Mouse (Mus musculus) liver, embryonic 15.5 days (tissue): ENCODE results near the gene Ryk. TPM values are rescaled to one million over a fixed set of nuclear protein-coding genes. Genes with fewer than 3 reads are reported as not detected.

Source experiments
- ATAC-seq: fragments of 200-750 bp; cut with Nextera tagmentation; 2 replicates; pipeline ENCODE4 v1.8.0; 2017; ENCODE audit warnings: moderate number of reproducible peaks, mild to moderate bottlenecking, moderate library complexity; ENCODE audit not compliant: insufficient read depth
- H3K27ac ChIP-seq: fragments of 300-500 bp; sonication (generic); replicated peaks from 2 replicates; pipeline ENCODE4 v1.5.1; 2015; ENCODE audit warnings: mild to moderate bottlenecking, inconsistent platforms
- H3K27me3 ChIP-seq: fragments of 300-500 bp; sonication (generic); 2 replicates; pipeline ENCODE4 v1.6.1; 2015; ENCODE audit warnings: mild to moderate bottlenecking, inconsistent platforms
- H3K36me3 ChIP-seq: fragments of 300-500 bp; sonication (generic); replicated peaks from 2 replicates; pipeline ENCODE4 v1.6.1; 2015; ENCODE audit warnings: moderate library complexity, mild to moderate bottlenecking, inconsistent platforms
- H3K4me1 ChIP-seq: fragments of 300-500 bp; sonication (generic); replicated peaks from 2 replicates; pipeline ENCODE4 v1.6.1; 2015; ENCODE audit warnings: inconsistent platforms
- H3K4me2 ChIP-seq: fragments of 300-500 bp; sonication (generic); 2 replicates; pipeline ENCODE4 v1.6.1; 2015; ENCODE audit warnings: moderate library complexity, mild to moderate bottlenecking, inconsistent platforms
- H3K4me3 ChIP-seq: fragments of 300-500 bp; sonication (generic); replicated peaks from 2 replicates; pipeline ENCODE4 v1.5.1; 2015; ENCODE audit warnings: mild to moderate bottlenecking, inconsistent platforms
- H3K9ac ChIP-seq: fragments of 300-500 bp; sonication (generic); 2 replicates; pipeline ENCODE4 v1.6.1; 2015; ENCODE audit warnings: moderate library complexity, mild to moderate bottlenecking, inconsistent platforms
- H3K9me3 ChIP-seq: fragments of 300-500 bp; sonication (generic); replicated peaks from 2 replicates; pipeline ENCODE4 v1.6.1; 2016; ENCODE audit warnings: inconsistent platforms
- WGBS: fragments of 180-500 bp; shearing (Covaris S2); methylation state at CpG from one replicate; pipeline ENCODE4 v1.1.7; 2015; ENCODE audit warnings: mixed read lengths; ENCODE audit not compliant: insufficient replicate concordance; 5-methylcytosine and 5-hydroxymethylcytosine counted together
- polyA plus RNA-seq: library from polyadenylated mRNA; unstranded; fragments of >200 nt; fragmentation: Nextera tagmentation; extraction: Ambion mirVana; gene quantifications from 2 replicates; pipeline ENCODE4 v1.2.1, GENCODE M21; 2015

The Ryk gene
- 3.8 and 4.9 TPM in 2 replicates for polyA plus RNA-seq

GRCm38 (mm10) chr9:102834742-102835591, at the start of gene Ryk:
TSS of gene Ryk (plus strand) at chr9:102834917.
- peak within 1 kb of the TSS; percentile 77 for H3K4me3 ChIP-seq
- H3K27me3 ChIP-seq, result peaks cover 17% of the 10 kb centered on the region
- WGBS, result under 1% methylated on average over 104 of the region's 119 CpGs
- no peaks in the 10 kb centered on the region for H3K36me3 ChIP-seq
- H3K27ac ChIP-seq, result peak within 1 kb of the TSS; percentile 59
- H3K4me1 ChIP-seq, result peaks cover 30% of the 10 kb centered on the region
- no peaks in the 10 kb centered on the region for H3K9me3 ChIP-seq
- peak within 1 kb of the TSS; percentile 81 for H3K4me2 ChIP-seq
- peak within 1 kb of the TSS; percentile 70 for H3K9ac ChIP-seq
- peak; percentile 87 for ATAC-seq

GRCm38 (mm10) chr9:102789491-102789890, 45.2 kb upstream of the Ryk start:
- ATAC-seq, result no peak
- no peaks in the 10 kb centered on the region for H3K9me3 ChIP-seq
- H3K4me3 ChIP-seq, result no peak overlapping the region

GRCm38 (mm10) chr9:102791845-102792244, 42.9 kb upstream of the Ryk start:
- WGBS, result 15% methylated on average over 9 of the region's 9 CpGs
- Histone ChIP-seq H3K27me3 (peaks cover 31% of the 10 kb centered on the region), H3K36me3 (no peaks in the 10 kb centered on the region), H3K4me3 (no peak overlapping the region), H3K27ac (no peak overlapping the region), H3K4me1 (0 out of 2 replicates have a peak, but pooled peaks cover 3% of the 10 kb centered on the region), H3K4me2 (peak overlapping the region; percentile 29; the same call in 1 of the 2 replicates), H3K9me3 (no peaks in the 10 kb centered on the region), H3K9ac (no peak overlapping the region)
- ATAC-seq, result no peak

More at GRCm38 (mm10) chr9:102789491-102789890, 45.2 kb upstream of the Ryk start:
- Histone ChIP-seq H3K9ac (no peak overlapping the region), H3K27me3 (peaks cover 30% of the 10 kb centered on the region), H3K27ac (no peak overlapping the region), H3K36me3 (no peaks in the 10 kb centered on the region), H3K4me2 (no peak overlapping the region), H3K4me1 (0 out of 2 replicates have a peak, but pooled peaks cover 3% of the 10 kb centered on the region)
- WGBS, result 42% methylated on average over 3 of the region's 3 CpGs

- Histone ChIP-seq H3K27ac (no peak overlapping the region), H3K4me3 (no peak overlapping the region), H3K36me3 (no peaks in the 10 kb centered on the region), H3K4me1 (0 out of 2 replicates have a peak, but pooled peaks cover 3% of the 10 kb centered on the region), H3K9me3 (no peaks in the 10 kb centered on the region), H3K4me2 (no peak overlapping the region), H3K9ac (no peak overlapping the region), H3K27me3 (peaks cover 35% of the 10 kb centered on the region)
- ATAC-seq, result no peak
- WGBS, result 59% methylated on average over 13 of the region's 15 CpGs
Measured at GRCm38 (mm10) chr9:102792836-102793235, 41.9 kb upstream of the Ryk start.

- Histone ChIP-seq H3K27me3 (peaks cover 37% of the 10 kb centered on the region), H3K4me1 (0 out of 2 replicates have a peak, but pooled peaks cover 3% of the 10 kb centered on the region), H3K27ac (no peak overlapping the region), H3K9me3 (no peaks in the 10 kb centered on the region), H3K4me2 (no peak overlapping the region), H3K4me3 (no peak overlapping the region), H3K36me3 (no peaks in the 10 kb centered on the region), H3K9ac (no peak overlapping the region)
- ATAC-seq, result no peak
- 35% methylated on average over 12 of the region's 12 CpGs for WGBS
Measured at GRCm38 (mm10) chr9:102793286-102793809, 41.4 kb upstream of the Ryk start.

GRCm38 (mm10) chr9:102798406-102798805, 36.3 kb upstream of the Ryk start:
- Histone ChIP-seq H3K27ac (no peak overlapping the region), H3K4me2 (no peak overlapping the region), H3K4me1 (no peaks in the 10 kb centered on the region), H3K9ac (no peak overlapping the region), H3K4me3 (no peak overlapping the region), H3K36me3 (no peaks in the 10 kb centered on the region), H3K9me3 (no peaks in the 10 kb centered on the region), H3K27me3 (peaks cover 20% of the 10 kb centered on the region)
- 64% methylated on average over 4 of the region's 4 CpGs for WGBS
- no peak for ATAC-seq

GRCm38 (mm10) chr9:102806056-102806573, 28.6 kb upstream of the Ryk start:
- no peaks in the 10 kb centered on the region for H3K4me1 ChIP-seq
- H3K4me3 ChIP-seq, result no peak overlapping the region
- H3K9ac ChIP-seq, result no peak overlapping the region
- WGBS, result 60% methylated on average over 10 of the region's 10 CpGs
- no peaks in the 10 kb centered on the region for H3K9me3 ChIP-seq
- no peaks in the 10 kb centered on the region for H3K36me3 ChIP-seq
- no peak overlapping the region for H3K4me2 ChIP-seq
- no peak for ATAC-seq
- no peaks in the 10 kb centered on the region; the same call in 1 of the 2 replicates for H3K27me3 ChIP-seq
- no peak overlapping the region for H3K27ac ChIP-seq

- WGBS, result 46% methylated on average over 5 of the region's 5 CpGs
- no peak overlapping the region for H3K27ac ChIP-seq
Measured at GRCm38 (mm10) chr9:102811192-102811591, 23.5 kb upstream of the Ryk start.

GRCm38 (mm10) chr9:102818228-102818627, 16.5 kb upstream of the Ryk start:
- H3K9me3 ChIP-seq, result no peaks in the 10 kb centered on the region
- no peaks in the 10 kb centered on the region for H3K27me3 ChIP-seq
- no peaks in the 10 kb centered on the region for H3K36me3 ChIP-seq
- no peak overlapping the region for H3K9ac ChIP-seq
- H3K27ac ChIP-seq, result no peak overlapping the region
- no peak overlapping the region for H3K4me3 ChIP-seq
- H3K4me1 ChIP-seq, result no peaks in the 10 kb centered on the region
- no peak overlapping the region for H3K4me2 ChIP-seq
- ATAC-seq, result no peak

More at GRCm38 (mm10) chr9:102811192-102811591, 23.5 kb upstream of the Ryk start:
- Histone ChIP-seq H3K9me3 (no peaks in the 10 kb centered on the region), H3K4me2 (no peak overlapping the region), H3K27me3 (no peaks in the 10 kb centered on the region; the same call in 1 of the 2 replicates), H3K36me3 (no peaks in the 10 kb centered on the region), H3K9ac (no peak overlapping the region), H3K4me1 (no peaks in the 10 kb centered on the region), H3K4me3 (no peak overlapping the region)
- ATAC-seq, result no peak

- peaks cover 7% of the 10 kb centered on the region; the same call in 1 of the 2 replicates for H3K27me3 ChIP-seq
- H3K4me1 ChIP-seq, result peaks cover 7% of the 10 kb centered on the region; the same call in 1 of the 2 replicates
- no peaks in the 10 kb centered on the region for H3K36me3 ChIP-seq
- no peak overlapping the region for H3K4me2 ChIP-seq
- no peak overlapping the region for H3K9ac ChIP-seq
- H3K27ac ChIP-seq, result no peak overlapping the region
- WGBS, result 39% methylated on average over 7 of the region's 7 CpGs
- H3K9me3 ChIP-seq, result no peaks in the 10 kb centered on the region
- ATAC-seq, result peak; percentile 70
- no peak overlapping the region for H3K4me3 ChIP-seq
Measured at GRCm38 (mm10) chr9:102828604-102829003, 6.1 kb upstream of the Ryk start.

GRCm38 (mm10) chr9:102831541-102831940, 3.2 kb upstream of the Ryk start:
- WGBS, result 71% methylated on average over 4 of the region's 4 CpGs
- H3K4me3 ChIP-seq, result no peak overlapping the region

More at GRCm38 (mm10) chr9:102831541-102831940, 3.2 kb upstream of the Ryk start:
- no peaks in the 10 kb centered on the region for H3K9me3 ChIP-seq
- H3K36me3 ChIP-seq, result no peaks in the 10 kb centered on the region
- H3K4me1 ChIP-seq, result peaks cover 25% of the 10 kb centered on the region
- ATAC-seq, result no peak
- H3K4me2 ChIP-seq, result no peak overlapping the region
- H3K27ac ChIP-seq, result no peak overlapping the region
- H3K9ac ChIP-seq, result no peak overlapping the region
- H3K27me3 ChIP-seq, result peaks cover 21% of the 10 kb centered on the region
